Mouse (Mus musculus): ENCODE measurements around the gene Uqcc2. TPM values are rescaled to one million over a fixed set of nuclear protein-coding genes. Genes with fewer than 3 reads are reported as not detected.
A peak's percentile ranks its signal among the peaks of the same experiment; 100 is the strongest.

Gene Uqcc2
- polyA plus RNA-seq, 2 experiments = 233 to 343 TPM

DNA sequence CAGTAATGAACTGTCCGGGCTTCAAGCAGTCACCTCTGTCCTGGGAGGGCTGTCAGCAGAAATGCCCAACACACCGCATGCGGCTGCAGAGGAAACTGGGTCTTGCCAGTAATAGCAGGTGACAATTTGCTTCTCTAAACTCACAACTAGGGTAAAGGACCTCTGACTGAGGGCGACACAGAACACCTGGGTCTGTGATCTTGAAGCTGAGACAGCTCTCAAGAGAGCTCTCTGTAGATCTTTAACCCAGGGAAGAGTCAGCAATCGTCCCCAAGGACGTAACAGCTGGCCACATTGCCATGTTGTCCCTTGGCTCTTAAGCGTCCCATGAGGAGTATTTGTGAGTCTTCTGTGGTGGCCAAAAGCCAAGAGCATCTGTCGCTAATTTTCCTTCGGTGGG is 38.7 kb upstream of the Uqcc2 start:
- WGBS = 80% methylated on average over 9 of the region's 9 CpGs
- H3K27me3 ChIP-seq (ENCODE audit: control insufficient read depth, insufficient read depth, low read length) = no peaks in the 10 kb centered on the region
- H3K27ac ChIP-seq (replicated peaks; ENCODE audit: low read depth, low read length) = no peak overlapping the region
- TF ChIP-seq POLR2A (IDR thresholded peaks at IDR 0.05; ENCODE audit: borderline replicate concordance, extremely low read depth, insufficient read depth, insufficient read length) = no peak
- no peak overlapping the region for H3K9ac ChIP-seq (ENCODE audit: low read depth, low read length, severe bottlenecking)
- H3K36me3 ChIP-seq (ENCODE audit: control insufficient read depth, insufficient read depth, low read length) = no peaks in the 10 kb centered on the region
- H3K4me2 ChIP-seq (replicated peaks; ENCODE audit: low read depth, low read length, severe bottlenecking) = no peak overlapping the region
- peaks cover 21% of the 10 kb centered on the region for H3K4me1 ChIP-seq (ENCODE audit: control insufficient read depth, insufficient read depth, low read length)
- H3K9me3 ChIP-seq (ENCODE audit: control insufficient read depth, low read length) = no peaks in the 10 kb centered on the region
- ATAC-seq (ENCODE audit: low FRiP score, low read depth) = no peak
- DNase-seq (ENCODE audit: low spot score) = no peak
- H3K4me3 ChIP-seq (replicated peaks; ENCODE audit: low read length) = no peak overlapping the region

DNA sequence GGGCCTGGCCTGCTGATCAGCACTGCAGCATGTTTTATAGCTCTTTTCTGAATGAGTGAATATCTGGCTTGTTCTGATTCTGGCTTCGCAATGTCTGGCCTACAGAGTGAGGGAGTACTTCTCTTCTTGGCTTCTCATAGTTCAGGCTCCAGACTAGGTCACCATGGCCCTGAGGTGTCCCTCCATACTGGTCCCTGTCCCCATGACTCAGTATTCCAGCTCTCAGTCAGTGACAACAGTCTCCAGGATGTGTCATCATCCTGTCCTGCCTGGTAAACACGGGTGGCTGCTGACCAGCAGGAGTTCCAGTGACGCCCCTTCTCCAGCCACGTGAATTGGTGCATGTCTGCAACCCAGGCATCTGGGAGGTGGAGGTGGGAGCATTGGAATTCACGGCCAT is 37.4 kb upstream of the Uqcc2 start:
- no peak overlapping the region for H3K4me3 ChIP-seq (replicated peaks; ENCODE audit: low read length)
- H3K27me3 ChIP-seq (ENCODE audit: control insufficient read depth, insufficient read depth, low read length) = no peaks in the 10 kb centered on the region
- H3K9ac ChIP-seq (ENCODE audit: low read depth, low read length, severe bottlenecking) = no peak overlapping the region
- TF ChIP-seq POLR2A (IDR thresholded peaks at IDR 0.05; ENCODE audit: borderline replicate concordance, extremely low read depth, insufficient read depth, insufficient read length) = no peak
- no peaks in the 10 kb centered on the region for H3K9me3 ChIP-seq (ENCODE audit: control insufficient read depth, low read length)
- 63% methylated on average over 5 of the region's 5 CpGs for WGBS
- ATAC-seq (ENCODE audit: low FRiP score, low read depth) = no peak
- H3K27ac ChIP-seq (replicated peaks; ENCODE audit: low read depth, low read length) = no peak overlapping the region
- no peaks in the 10 kb centered on the region for H3K36me3 ChIP-seq (ENCODE audit: control insufficient read depth, insufficient read depth, low read length)
- H3K4me2 ChIP-seq (replicated peaks; ENCODE audit: low read depth, low read length, severe bottlenecking) = no peak overlapping the region
- peaks cover 20% of the 10 kb centered on the region for H3K4me1 ChIP-seq (ENCODE audit: control insufficient read depth, insufficient read depth, low read length)
- DNase-seq (ENCODE audit: low spot score) = no peak

DNA sequence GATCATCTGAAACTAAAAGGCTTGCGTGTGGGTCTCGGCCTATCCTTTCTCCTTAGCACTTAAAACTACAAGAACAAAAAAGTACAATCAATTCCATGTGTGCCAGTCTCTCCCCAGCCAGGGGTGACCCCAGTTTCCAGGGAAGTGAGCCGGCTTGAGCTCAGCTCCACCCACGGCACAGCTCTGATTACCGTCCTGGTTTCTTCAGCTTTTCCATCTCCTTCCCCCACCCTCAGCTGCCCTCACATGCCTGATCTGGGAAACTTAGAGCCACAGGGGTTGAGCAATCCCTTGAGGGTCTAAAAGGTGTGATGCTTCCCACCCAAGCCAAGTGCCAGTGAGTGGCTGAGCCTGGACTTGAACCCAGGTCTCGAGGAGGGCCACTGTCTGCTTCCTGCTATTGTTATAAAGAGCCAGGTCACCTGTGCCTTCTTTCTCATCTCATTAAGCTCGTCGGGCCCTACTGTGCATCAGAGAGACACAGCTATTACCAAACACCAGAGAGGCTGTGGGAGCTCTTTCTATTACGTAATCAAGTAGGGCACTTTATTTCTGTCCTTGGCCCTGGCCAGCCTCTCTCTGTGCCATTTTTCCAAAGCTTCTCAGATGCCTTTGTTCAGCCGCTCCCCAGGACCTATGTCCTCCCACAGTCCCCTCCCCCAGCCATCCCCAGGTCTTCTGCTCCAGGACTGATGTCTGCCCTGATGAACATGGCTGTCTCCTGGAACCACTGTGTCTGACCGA is 36.4 kb upstream of the Uqcc2 start:
- WGBS = 50% methylated on average over 11 of the region's 11 CpGs
- TF ChIP-seq POLR2A (IDR thresholded peaks at IDR 0.05; ENCODE audit: borderline replicate concordance, extremely low read depth, insufficient read depth, insufficient read length) = no peak
- H3K9ac ChIP-seq (ENCODE audit: low read depth, low read length, severe bottlenecking) = no peak overlapping the region
- DNase-seq (ENCODE audit: low spot score) (peak; percentile 47), ATAC-seq (ENCODE audit: low FRiP score, low read depth) (peak; percentile 35; the same call in 1 of the 2 replicates)
- H3K4me2 ChIP-seq (replicated peaks; ENCODE audit: low read depth, low read length, severe bottlenecking) = no peak overlapping the region
- peaks cover 16% of the 10 kb centered on the region for H3K4me1 ChIP-seq (ENCODE audit: control insufficient read depth, insufficient read depth, low read length)
- H3K4me3 ChIP-seq (replicated peaks; ENCODE audit: low read length) = no peak overlapping the region
- no peaks in the 10 kb centered on the region for H3K27me3 ChIP-seq (ENCODE audit: control insufficient read depth, insufficient read depth, low read length)
- no peaks in the 10 kb centered on the region for H3K36me3 ChIP-seq (ENCODE audit: control insufficient read depth, insufficient read depth, low read length)
- H3K9me3 ChIP-seq (ENCODE audit: control insufficient read depth, low read length) = no peaks in the 10 kb centered on the region
- H3K27ac ChIP-seq (replicated peaks; ENCODE audit: low read depth, low read length) = peak overlapping the region; percentile 65

DNA sequence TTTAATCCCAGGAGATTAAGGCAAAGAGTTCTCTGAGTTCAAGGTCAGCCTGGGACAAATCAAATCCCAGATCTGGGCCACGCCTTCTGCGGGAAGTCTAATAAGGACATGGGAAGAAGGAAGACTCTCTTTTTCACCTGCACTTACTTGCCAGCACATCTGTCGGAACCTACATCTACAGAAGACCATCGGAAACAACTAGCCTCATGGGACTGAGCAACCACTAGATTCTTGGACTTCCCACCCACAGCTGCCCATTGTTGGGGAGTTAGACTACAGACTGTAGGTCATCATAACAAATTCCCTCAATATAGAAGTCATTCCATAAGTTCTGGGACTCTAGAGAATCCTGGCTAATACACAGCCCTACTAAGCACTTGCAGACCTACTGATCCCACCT is 34.9 kb upstream of the Uqcc2 start:
- Histone ChIP-seq H3K9ac (ENCODE audit: low read depth, low read length, severe bottlenecking) (no peak overlapping the region), H3K27me3 (ENCODE audit: control insufficient read depth, insufficient read depth, low read length) (no peaks in the 10 kb centered on the region), H3K4me3 (replicated peaks; ENCODE audit: low read length) (no peak overlapping the region), H3K9me3 (ENCODE audit: control insufficient read depth, low read length) (no peaks in the 10 kb centered on the region), H3K27ac (replicated peaks; ENCODE audit: low read depth, low read length) (no peak overlapping the region), H3K4me1 (ENCODE audit: control insufficient read depth, insufficient read depth, low read length) (peaks cover 17% of the 10 kb centered on the region; the same call in 1 of the 2 replicates), H3K36me3 (ENCODE audit: control insufficient read depth, insufficient read depth, low read length) (no peaks in the 10 kb centered on the region), H3K4me2 (replicated peaks; ENCODE audit: low read depth, low read length, severe bottlenecking) (no peak overlapping the region)
- ATAC-seq (ENCODE audit: low FRiP score, low read depth) = no peak
- TF ChIP-seq POLR2A (IDR thresholded peaks at IDR 0.05; ENCODE audit: borderline replicate concordance, extremely low read depth, insufficient read depth, insufficient read length) = no peak
- WGBS = 93% methylated on average over 4 of the region's 4 CpGs
- no peak for DNase-seq (ENCODE audit: low spot score)

DNA sequence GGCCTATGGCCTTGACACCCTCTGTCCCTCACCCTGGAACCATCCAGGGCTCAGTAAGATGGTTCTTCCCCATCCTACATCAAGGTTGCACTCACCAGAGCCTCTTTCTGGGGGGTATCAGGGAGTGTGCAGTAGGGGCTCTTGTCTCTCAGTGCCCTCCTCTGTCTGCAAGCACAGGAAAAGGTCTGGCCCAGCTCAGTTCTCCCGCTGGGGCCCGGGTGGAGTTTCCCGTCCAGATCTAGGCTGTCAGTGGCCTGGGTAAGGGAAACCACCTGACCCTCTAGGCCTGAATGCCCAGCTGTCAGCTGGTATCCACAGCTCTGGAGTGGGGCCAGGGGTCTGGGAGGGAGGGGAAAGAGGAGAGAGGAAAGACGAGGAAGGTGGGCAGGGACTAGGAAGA is 33.8 kb upstream of the Uqcc2 start, which contains the start of gene Ip6k3:
TSS of gene Ip6k3 (minus strand) at position 251 of the 400 bp plus-strand sequence.
- peak; percentile 45; the same call in 1 of the 2 replicates for ATAC-seq (ENCODE audit: low FRiP score, low read depth)
- H3K4me1 ChIP-seq (ENCODE audit: control insufficient read depth, insufficient read depth, low read length) = peaks cover 17% of the 10 kb centered on the region; the same call in 1 of the 2 replicates
- no peak within 1 kb of the TSS for H3K4me3 ChIP-seq (replicated peaks; ENCODE audit: low read length)
- no peak within 1 kb of the TSS for H3K27ac ChIP-seq (replicated peaks; ENCODE audit: low read depth, low read length)
- no peak within 1 kb of the TSS for H3K4me2 ChIP-seq (replicated peaks; ENCODE audit: low read depth, low read length, severe bottlenecking)
- DNase-seq (ENCODE audit: low spot score) = no peak
- no peak within 1 kb of the TSS for H3K9ac ChIP-seq (ENCODE audit: low read depth, low read length, severe bottlenecking)
- no peaks in the 10 kb centered on the region for H3K27me3 ChIP-seq (ENCODE audit: control insufficient read depth, insufficient read depth, low read length)
- TF ChIP-seq POLR2A (IDR thresholded peaks at IDR 0.05; ENCODE audit: borderline replicate concordance, extremely low read depth, insufficient read depth, insufficient read length) = no peak
- WGBS = 46% methylated on average over 4 of the region's 4 CpGs
- no peaks in the 10 kb centered on the region for H3K36me3 ChIP-seq (ENCODE audit: control insufficient read depth, insufficient read depth, low read length)
- no peaks in the 10 kb centered on the region for H3K9me3 ChIP-seq (ENCODE audit: control insufficient read depth, low read length)
